Mouse (Mus musculus) kidney, adult 11 months (tissue): ENCODE results near the gene Aig1.
"Not testable (repeated sequence)": the region's sequence is repeated elsewhere in the genome, so short reads cannot be mapped to it uniquely, and the experiment has no call there.

ENCODE experiments used
- DNase-seq: peaks from one replicate; pipeline ENCODE4 v3.0.0; 2022

Aig1 gene

GRCm38 (mm10) chr10:13868371-13869321, at the start of gene Aig1:
Aig1 (minus strand) TSS chr10:13868980.
- peak; percentile 67 for DNase-seq

GRCm38 (mm10) chr10:13916645-13917342, 48.0 kb upstream of the Aig1 start:
- DNase-seq: no peak

- no peak for DNase-seq
Measured at GRCm38 (mm10) chr10:13915211-13915610, 46.4 kb upstream of the Aig1 start.

- peak; percentile 4 for DNase-seq
Measured at GRCm38 (mm10) chr10:13913689-13914088, 44.9 kb upstream of the Aig1 start.

GRCm38 (mm10) chr10:13906261-13906741, 37.5 kb upstream of the Aig1 start:
- no peak for DNase-seq

- no peak for DNase-seq
Measured at GRCm38 (mm10) chr10:13905618-13906017, 36.8 kb upstream of the Aig1 start.

- not testable (repeated sequence) for DNase-seq
Measured at GRCm38 (mm10) chr10:13892762-13893161, 24.0 kb upstream of the Aig1 start.

- DNase-seq: no peak
Measured at GRCm38 (mm10) chr10:13882975-13883875, 14.4 kb upstream of the Aig1 start.

- DNase-seq: no peak
Measured at GRCm38 (mm10) chr10:13882490-13882889, 13.7 kb upstream of the Aig1 start.

GRCm38 (mm10) chr10:13878696-13879095, 9.9 kb upstream of the Aig1 start:
- no peak for DNase-seq

- no peak for DNase-seq
Measured at GRCm38 (mm10) chr10:13875038-13875420, 6.2 kb upstream of the Aig1 start.

- DNase-seq: no peak
Measured at GRCm38 (mm10) chr10:13874301-13875037, 5.7 kb upstream of the Aig1 start.

- no peak for DNase-seq
Measured at GRCm38 (mm10) chr10:13870531-13870930, 1.8 kb upstream of the Aig1 start.

GRCm38 (mm10) chr10:13869322-13870035, 699 bp upstream of the Aig1 start:
- peak; percentile 9 for DNase-seq

- DNase-seq: peak; percentile 30
Measured at GRCm38 (mm10) chr10:13866391-13866790, 2.4 kb downstream of the Aig1 start.

GRCm38 (mm10) chr10:13861115-13861909, 7.5 kb downstream of the Aig1 start:
- peak; percentile 17 for DNase-seq

GRCm38 (mm10) chr10:13856438-13856837, 12.3 kb downstream of the Aig1 start:
- DNase-seq: no peak

GRCm38 (mm10) chr10:13855969-13856368, 12.8 kb downstream of the Aig1 start:
- DNase-seq: no peak

- no peak for DNase-seq
Measured at GRCm38 (mm10) chr10:13855111-13855510, 13.7 kb downstream of the Aig1 start.

- DNase-seq: no peak
Measured at GRCm38 (mm10) chr10:13850071-13850470, 18.7 kb downstream of the Aig1 start.
